Mouse (Mus musculus): ENCODE measurements at regions not wholly inside any gene's neighbourhood (a gene's known extent, or its start where the extent isn't known, plus 50 kb on each side); places are given as distances from the start of the nearest gene placed in this dataset.

DNA sequence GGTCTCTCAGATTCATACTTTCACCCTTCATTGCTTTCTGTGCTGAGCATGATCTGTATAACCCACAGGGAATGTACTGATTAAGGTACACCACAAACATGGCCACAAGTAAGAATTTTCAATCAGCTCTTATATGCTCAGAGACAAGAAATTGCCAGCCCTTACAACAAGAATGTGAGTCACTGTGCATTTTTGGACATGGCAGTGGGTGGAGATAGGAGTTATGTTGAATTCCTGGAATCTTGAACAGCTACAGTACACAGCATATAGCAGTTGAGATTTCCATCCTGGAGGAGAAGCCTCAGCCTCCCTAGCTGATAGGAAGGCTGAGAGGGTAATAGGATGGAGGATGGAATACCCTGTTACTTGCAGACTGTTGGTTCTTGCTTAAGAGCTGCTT is 173.8 kb upstream of the Nudt11 start:
- intact Hi-C loops (cut with DNase I), result no loop called here
- DNase-seq (ENCODE audit: low spot score in 2 of 2), result peak in 1 of 2 experiments; percentile 51

DNA sequence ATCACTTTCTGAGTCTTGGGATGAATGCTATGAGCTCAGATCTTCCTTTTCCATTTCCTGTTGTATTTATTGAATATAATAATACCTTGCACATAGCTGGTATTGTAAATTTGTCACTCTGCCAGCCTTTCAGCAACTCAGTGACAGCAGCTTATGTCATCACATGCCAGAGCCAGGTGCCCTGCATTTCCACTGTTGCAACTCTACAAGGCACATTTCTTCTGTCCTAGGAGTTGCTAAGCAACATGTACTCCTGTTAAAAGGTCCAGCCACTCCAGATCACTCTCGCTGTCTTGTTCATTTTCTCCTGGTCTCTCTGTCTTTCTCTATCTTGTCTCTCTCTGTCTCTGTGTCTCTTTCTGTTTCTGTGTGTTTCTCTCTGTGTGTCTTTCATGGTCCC is 130.1 kb upstream of the Nudt11 start:
- intact Hi-C loops (cut with DNase I), result no loop called here
- no peak for DNase-seq (ENCODE audit: low spot score in 2 of 2)

DNA sequence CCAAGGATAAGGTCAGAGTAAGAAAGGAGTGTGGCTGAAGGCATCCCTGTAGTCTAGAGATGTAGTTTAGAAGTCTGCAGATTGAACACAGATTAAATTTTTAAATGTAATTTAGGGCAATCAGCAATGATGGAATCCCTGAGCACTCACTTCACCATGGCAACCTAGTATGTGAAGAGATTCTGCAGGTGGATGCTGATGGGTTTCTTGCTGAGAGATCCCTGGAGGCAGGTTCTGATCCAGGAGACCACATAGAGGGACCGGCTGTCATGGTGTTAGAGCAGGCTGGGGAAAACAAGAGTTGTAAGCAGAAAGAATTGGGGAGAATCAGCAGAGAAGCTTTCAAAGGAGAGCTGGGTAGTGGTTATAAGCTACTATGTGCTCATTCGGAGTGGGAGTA is 113.7 kb upstream of the Nudt11 start:
- DNase-seq (ENCODE audit: low spot score in 2 of 2), result no peak
- intact Hi-C loops (cut with DNase I), result no loop called here

DNA sequence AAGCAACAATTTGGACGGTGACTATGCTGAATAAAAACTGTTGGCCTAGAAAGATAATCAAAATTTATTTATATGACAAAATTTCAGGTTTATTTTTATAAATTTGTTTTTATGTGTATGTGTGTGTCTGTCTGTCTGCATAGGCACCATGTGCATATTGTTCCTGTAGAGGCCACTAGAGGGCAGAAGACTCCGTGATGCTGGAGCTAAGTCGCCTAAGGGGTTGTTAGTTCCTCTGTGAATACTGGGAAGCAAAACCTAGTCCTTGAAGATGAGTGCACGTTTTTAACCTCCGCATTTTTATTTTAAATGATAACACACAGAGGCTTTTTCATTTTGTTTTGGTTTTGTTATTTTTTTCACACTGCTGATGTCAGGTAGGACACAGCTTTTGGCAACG is 105.3 kb upstream of the Nudt11 start:
- intact Hi-C loops (cut with DNase I), result no loop called here
- DNase-seq (ENCODE audit: low spot score in 2 of 2), result no peak

Measured in left cerebral cortex, postnatal 25 days (tissue).